Mouse (Mus musculus) embryo, embryonic 10 days (tissue): ENCODE results near the gene Ak9.

ENCODE experiments used
- DNase-seq: peaks from one replicate; pipeline ENCODE4 v3.0.0-alpha.2; 2015; ENCODE audit warnings: low spot score

The Ak9 gene

GRCm38 (mm10) chr10:41303639-41304444 is at the start of gene Ak9:
TSS of gene Ak9 (plus strand) at chr10:41303980.
- DNase-seq, result peak; percentile 91

- DNase-seq, result no peak
Observed at GRCm38 (mm10) chr10:41260243-41261006, 43.4 kb upstream of the Ak9 start.

- no peak for DNase-seq
Observed at GRCm38 (mm10) chr10:41261218-41261617, 42.6 kb upstream of the Ak9 start.

GRCm38 (mm10) chr10:41261889-41262288 is 41.9 kb upstream of the Ak9 start:
- DNase-seq, result no peak

GRCm38 (mm10) chr10:41271860-41272259 is 31.9 kb upstream of the Ak9 start:
- peak; percentile 58 for DNase-seq

GRCm38 (mm10) chr10:41274871-41275270 is 28.9 kb upstream of the Ak9 start:
- DNase-seq, result no peak

GRCm38 (mm10) chr10:41278808-41279207 is 25.0 kb upstream of the Ak9 start:
- DNase-seq, result no peak

- DNase-seq, result no peak
Observed at GRCm38 (mm10) chr10:41280177-41280576, 23.6 kb upstream of the Ak9 start.

- no peak for DNase-seq
Observed at GRCm38 (mm10) chr10:41280796-41281195, 23.0 kb upstream of the Ak9 start.

- DNase-seq, result no peak
Observed at GRCm38 (mm10) chr10:41282086-41282485, 21.7 kb upstream of the Ak9 start.

- DNase-seq, result no peak
Observed at GRCm38 (mm10) chr10:41287618-41288017, 16.2 kb upstream of the Ak9 start.

- no peak for DNase-seq
Observed at GRCm38 (mm10) chr10:41288074-41288473, 15.7 kb upstream of the Ak9 start.

- DNase-seq, result peak; percentile 95
Observed at GRCm38 (mm10) chr10:41288771-41289415, 14.9 kb upstream of the Ak9 start.

- DNase-seq, result no peak
Observed at GRCm38 (mm10) chr10:41291021-41291420, 12.8 kb upstream of the Ak9 start.

GRCm38 (mm10) chr10:41293019-41293418 is 10.8 kb upstream of the Ak9 start:
- DNase-seq, result peak; percentile 88

GRCm38 (mm10) chr10:41294734-41295133 is 9.0 kb upstream of the Ak9 start:
- peak; percentile 32 for DNase-seq

GRCm38 (mm10) chr10:41295145-41295544 is 8.6 kb upstream of the Ak9 start:
- DNase-seq, result peak; percentile 53

- DNase-seq, result no peak
Observed at GRCm38 (mm10) chr10:41300161-41300560, 3.6 kb upstream of the Ak9 start.

- peak; percentile 92 for DNase-seq
Observed at GRCm38 (mm10) chr10:41302689-41303431, 920 bp upstream of the Ak9 start, which contains the start of gene Fig4. TSS of gene Fig4 (minus strand) at chr10:41303260.

GRCm38 (mm10) chr10:41304961-41305455 is 1.2 kb downstream of the Ak9 start:
- DNase-seq, result no peak

GRCm38 (mm10) chr10:41308205-41308604 is 4.4 kb downstream of the Ak9 start:
- no peak for DNase-seq

- no peak for DNase-seq
Observed at GRCm38 (mm10) chr10:41315866-41316265, 12.1 kb downstream of the Ak9 start.
